Mouse (Mus musculus) spleen, embryonic (tissue): ENCODE data around the gene 1110059E24Rik.

Experiments
- CTCF ChIA-PET: fragments of 350-600 bp; sonication (Branson Sonifier 250); formaldehyde crosslinking; loops from one replicate; lab custom pipeline; 2022; lab: Charles Lee

Gene 1110059E24Rik

DNA sequence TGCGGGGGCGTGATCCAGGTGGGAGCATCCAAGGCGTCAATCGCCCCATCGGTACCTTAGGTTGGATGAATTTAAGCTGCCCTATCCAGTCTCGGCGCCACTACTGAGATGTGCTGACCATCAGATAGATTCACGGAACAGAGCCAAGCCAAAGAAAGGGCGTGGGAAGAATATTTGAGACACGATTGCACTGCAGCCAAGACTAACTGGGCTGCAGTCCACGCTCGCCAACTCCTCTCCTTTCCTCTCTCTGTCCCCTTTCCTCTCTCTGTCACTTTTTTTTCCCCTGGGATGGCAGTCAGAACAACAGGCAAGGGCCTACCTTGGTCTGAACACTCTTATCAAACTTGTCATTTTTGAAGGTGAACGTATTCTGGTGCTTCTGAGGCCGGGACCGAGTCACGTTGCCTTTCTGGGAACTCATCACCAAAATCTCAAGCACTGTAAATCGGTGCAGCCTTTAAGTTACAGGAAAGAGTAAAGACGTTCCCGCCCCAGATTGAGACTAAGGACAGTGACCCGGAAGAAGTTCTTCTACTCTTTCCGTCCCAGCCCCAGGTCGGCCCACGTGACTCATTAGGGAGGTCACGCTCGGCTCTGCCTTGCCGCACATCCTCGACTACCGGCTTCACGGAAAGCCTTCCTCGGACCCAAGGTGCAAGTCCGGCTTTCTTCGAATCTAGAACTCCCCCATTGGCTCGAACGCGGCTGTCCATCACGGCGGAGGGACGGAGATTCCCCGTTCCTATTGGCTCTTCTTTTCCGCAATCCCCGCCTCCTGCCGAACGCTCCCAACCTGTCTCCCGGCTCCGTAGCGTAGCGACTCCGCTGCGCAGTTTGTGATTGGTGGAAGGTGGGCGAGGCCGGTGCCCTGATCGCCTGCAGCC lies at the start of gene 1110059E24Rik:
Gene 1110059E24Rik, minus strand, starts transcription at position 692 of the 887 bp plus-strand sequence.
- CTCF ChIA-PET = interaction anchor here (1.3 kb wide), 2 partner anchors 48 to 69 kb away, joined by 3 to 4 read pairs; no protein-coding TSS in a partner anchor

DNA sequence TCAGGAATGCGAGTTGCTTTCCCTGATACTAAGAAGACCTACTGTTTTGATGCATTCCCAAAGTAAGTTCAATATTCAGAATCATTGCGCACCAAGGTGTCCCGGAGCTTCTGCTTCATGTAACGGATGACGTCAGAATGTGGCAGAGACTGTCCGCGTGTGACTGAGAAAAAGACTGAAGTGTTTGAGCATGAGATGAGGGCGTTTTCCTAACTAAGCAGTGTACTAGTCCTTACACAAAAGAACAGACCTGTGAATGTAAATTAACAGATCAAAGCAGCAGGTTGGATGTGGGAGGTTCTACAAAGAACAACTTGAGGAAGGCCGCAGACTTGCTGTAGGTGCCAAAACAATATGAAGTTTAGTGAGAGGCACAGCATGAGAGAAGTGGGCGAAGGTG lies 28.2 kb upstream of the 1110059E24Rik start:
- CTCF ChIA-PET = no interaction called here

DNA sequence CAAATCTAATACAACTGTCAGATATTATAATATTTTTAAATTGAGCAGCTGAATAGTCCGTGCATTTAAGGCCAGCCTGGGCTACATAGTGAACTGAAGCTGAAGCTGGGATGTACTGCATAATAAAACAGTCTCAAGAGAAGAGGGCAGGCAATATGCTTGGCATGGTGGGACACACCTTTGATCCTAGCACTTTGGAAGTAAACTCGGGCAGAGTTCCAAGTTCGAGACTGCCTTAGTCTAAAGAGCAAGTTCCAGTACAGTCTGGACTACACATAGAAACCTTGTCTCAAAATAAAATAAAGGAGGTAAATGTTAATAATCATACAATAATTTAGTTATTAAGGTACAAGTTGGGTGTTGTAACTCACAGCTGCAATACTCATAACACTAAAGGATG lies 27.3 kb upstream of the 1110059E24Rik start:
- CTCF ChIA-PET = no interaction called here

DNA sequence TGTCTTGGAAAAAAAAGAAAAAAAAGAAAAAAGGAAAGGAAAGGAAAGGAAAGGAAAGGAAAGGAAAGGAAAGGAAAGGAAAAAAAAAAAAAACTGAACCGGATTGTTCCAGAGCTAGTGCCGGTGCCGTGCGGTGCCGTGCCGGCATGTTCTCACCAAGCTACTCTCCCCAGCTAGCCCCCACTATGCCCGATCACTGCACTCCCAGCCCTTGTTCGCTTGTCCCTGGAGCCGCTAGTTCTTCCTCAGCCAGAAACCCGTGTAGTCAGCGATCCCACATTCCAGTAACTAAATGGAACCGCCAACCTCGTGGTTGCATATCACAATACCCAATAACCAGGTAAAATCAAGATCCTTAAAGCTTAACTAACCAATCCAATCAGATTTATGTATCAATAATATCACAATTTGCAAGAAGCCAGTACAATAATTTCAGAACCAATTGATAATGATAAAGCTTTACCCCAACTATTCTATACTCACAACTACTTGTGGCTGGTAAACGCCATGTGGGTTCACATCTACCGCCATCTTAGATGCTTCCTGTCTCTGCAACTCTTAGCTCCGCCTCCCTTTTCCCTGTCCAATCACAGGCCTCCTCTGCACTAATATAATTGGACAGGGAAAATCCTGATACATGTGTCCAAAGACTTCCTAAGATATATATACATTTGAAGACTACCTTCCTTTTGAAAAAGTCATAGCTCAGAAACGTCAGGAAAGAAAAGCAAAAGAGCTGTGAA lies 21.7 kb upstream of the 1110059E24Rik start:
- CTCF ChIA-PET = interaction anchor here (0.6 to 0.7 kb wide), 2 partner anchors 11 to 103 kb away, joined by 3 to 4 read pairs; no protein-coding TSS in a partner anchor

DNA sequence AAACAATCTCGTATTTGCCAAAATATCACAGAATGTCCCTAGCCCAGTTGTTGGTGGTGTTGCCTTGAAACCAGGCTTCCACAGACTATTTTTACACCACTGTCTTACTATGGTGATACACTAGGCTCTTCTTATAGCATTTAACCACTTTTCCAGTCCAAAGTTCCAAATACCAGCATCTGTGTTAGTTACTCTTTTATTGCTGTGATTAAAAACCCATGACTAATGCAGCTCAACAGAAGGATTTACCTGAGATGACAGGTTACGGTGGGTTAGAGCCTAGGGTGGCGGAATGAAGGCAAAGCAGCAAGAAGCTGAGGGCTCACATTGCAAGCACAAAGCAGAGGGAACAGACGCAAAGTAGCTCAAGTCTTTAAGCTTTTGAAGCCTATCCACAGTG lies 16.9 kb upstream of the 1110059E24Rik start:
- CTCF ChIA-PET = no interaction called here

DNA sequence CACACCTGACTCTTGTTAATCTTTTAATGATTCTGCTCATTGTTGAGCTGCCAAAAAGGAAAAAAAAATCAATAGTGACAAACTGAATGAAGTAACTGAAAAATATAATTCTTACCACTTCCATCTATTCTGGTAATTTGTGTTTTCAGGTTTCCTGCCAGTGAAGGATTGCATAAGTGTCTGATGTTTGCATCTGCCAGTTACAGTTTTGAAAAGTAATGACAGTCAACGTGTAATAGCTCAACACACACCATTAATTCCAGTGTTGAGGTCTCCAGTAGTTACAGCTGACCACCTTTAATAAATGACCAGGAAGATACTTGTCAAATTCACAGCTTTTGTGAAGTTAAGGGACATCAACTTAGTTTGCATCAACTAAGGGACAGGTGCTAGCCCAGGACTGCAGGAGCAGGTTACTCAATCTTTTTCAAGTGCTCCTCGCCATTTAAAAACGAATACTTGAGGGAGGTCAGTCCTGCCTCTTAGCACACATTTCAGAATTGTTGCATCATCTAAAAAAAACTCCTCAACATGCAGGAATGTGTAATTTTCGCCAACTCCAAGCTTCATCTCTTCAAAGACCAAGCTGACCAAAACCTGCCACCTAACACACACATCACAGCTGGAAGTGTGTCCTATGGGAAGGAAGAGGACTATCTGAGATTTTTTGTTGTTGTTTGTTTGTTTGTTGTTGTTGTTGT lies 11.1 kb upstream of the 1110059E24Rik start:
- CTCF ChIA-PET = interaction anchor here (0.6 kb wide), 1 partner anchor 11 kb away, joined by 3 read pairs; no protein-coding TSS in a partner anchor

DNA sequence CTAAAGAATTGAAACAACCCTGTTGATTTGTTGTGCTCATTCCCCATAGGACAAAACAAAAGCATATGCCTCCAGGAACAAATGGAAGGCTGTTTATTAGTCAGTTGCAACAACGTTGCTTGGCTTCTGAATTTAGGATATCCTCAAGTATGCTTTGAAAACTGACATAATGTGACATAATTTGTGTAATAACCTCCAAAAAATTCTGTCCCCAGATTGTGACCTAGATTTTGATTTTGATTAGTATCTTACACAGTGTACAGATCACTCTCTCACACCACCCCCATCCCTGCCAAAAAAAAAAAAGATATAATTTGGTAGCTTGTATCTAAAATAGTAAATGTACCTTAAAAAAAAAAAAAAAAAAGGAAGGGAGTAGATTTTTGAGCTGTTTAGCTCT lies 8.0 kb upstream of the 1110059E24Rik start:
- CTCF ChIA-PET = interaction anchor here (0.6 kb wide), 2 partner anchors 30 to 426 kb away, joined by 3 read pairs; no protein-coding TSS in a partner anchor

DNA sequence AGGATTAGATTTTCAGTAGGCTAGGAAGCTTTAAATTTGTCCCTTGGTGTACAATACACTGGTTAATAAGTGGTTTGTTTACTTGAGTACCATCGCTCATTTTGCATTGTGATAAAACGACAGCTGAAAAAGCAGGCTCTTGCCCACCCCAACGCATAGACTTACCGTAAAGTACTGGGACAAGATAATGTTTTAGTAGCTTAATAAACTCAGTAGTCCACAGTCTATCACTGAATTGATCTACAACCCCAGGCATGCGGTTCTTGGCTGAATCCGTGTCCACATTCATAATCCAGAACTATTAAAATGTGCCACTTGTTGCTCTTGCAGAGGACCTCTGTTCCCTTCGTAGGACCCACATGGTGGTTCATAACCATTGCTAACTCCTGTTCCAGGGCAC lies 2.0 kb upstream of the 1110059E24Rik start:
- CTCF ChIA-PET = interaction anchor here (0.6 kb wide), 1 partner anchor 19 kb away, joined by 6 read pairs; no protein-coding TSS in a partner anchor

DNA sequence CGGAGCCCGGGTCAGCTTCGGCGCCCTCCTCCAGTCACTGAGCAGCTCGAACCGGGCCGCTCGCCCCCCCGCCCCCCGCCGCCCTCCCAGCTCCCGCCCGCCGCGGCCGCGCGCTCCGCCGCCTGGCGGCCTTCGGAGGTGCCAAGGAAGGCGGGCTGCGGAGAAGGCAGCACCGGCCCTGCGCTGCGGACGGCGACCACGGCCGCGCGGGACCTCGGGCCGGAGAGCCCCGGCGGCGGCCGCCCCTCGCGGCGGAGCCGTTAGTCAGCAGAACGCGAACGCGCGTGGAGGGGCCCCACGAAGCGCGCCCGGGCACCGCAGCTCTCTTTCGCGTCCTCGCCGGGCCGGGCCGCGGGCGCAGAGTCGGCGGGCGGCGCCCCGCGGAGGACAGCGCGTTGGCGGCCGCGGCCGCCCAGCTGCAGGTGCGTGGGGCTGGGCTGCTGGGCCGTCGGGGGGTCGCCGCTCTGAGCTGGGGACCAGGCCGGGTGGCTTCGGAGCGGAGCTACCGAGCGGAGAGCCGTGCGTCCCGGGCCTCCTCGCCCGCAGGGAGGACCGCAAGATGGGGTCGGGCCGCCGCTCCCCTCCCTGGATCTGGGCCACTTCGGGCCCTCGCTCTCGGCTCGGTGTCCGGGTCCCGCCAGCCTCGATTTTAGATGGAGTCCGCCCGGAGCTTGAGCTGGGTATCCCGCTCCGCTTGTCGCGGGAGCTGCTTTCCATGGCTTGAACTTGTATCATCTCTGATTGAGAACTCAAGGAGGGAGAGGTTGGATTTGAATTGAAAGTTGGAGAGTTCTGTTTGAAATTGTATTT lies 601 bp upstream of the 1110059E24Rik start, which contains the start of gene Abhd17b:
Gene Abhd17b, plus strand, starts transcription at position 14 of the 810 bp plus-strand sequence.
- CTCF ChIA-PET = interaction anchor here (0.7 to 1.3 kb wide), 2 partner anchors 49 to 91 kb away, joined by 4 read pairs; no protein-coding TSS in a partner anchor

DNA sequence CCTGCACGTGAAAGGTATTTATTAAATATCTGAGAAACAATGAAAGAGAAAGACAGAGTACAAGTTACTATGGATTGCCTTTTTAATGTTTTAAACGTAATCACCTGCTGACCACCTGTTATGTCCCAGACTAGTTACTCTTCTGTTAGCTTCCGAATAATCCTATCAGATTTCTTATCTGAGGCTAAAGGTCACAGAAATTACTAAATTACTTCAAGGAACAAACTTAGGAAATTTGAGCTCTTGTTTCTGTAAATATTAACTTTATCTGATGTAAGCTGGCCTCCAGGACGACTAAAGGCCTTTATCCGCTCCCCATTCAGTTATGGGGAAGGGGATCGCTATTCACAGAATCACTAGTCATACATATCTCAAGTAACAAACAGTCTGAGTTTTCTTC lies 1.1 kb downstream of the 1110059E24Rik start:
- CTCF ChIA-PET = interaction anchor here (1.3 kb wide), 1 partner anchor 68 kb away, joined by 3 read pairs; no protein-coding TSS in a partner anchor

DNA sequence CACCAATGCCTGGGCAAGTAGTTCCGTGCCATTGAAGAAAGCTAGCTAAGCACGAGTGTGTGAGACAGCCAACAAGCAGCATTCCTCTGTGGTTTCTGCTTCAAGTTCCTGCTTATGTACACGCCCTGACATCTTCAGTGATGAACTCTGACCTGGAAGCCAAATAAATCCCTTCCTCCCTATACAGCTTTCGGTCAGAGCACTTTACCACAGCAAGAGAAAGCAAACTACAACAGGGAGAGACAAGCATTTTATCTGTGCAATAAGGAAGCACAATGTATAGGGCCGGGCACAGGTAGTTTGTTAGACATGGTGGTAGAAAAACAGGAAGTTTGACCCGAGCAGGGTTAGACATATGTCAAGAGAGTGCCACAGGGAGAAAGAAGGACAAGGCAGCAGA lies 6.6 kb downstream of the 1110059E24Rik start:
- CTCF ChIA-PET = interaction anchor here (0.7 kb wide), 1 partner anchor 58 kb away, joined by 3 read pairs; no protein-coding TSS in a partner anchor

DNA sequence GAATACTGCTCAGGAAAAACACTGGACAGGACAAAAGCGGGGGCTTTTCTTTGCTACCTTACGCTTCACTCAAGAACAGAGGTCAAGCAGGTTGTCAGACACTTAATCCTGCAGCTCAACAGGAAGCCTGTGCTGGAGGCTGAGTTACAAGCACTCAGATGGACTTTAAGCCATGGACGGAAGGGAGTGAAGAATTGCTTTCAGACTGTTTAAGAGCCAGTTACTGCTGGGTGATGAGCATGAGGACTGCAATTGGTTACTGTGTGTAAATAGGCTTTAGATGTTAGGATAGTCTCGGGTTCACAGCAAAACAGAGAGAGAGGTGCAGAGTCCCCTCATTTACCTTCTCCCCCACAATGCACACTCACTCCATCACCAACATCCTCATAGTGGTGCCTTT lies 7.5 kb downstream of the 1110059E24Rik start:
- CTCF ChIA-PET = no interaction called here

DNA sequence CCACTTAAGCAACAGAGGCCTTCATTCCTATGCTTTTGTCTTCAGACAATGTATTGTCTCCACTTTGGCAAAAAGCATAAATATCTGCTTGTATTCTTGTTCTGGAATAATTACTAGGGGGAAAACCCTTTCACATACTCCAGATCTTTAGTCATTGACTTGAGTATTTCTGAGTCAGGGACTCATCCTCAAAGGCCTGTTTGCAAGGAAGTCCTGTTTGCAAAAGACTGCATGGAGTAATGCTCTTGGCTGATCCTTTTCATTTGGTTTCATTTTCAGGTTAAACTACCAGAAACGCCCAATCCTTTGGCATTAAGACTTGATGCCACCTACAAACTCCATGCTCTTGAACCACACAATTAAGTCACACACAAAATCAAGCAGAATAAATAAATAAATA lies 8.8 kb downstream of the 1110059E24Rik start:
- CTCF ChIA-PET = interaction anchor here (0.6 kb wide), 2 partner anchors 9 to 110 kb away, joined by 3 to 4 read pairs; no protein-coding TSS in a partner anchor

DNA sequence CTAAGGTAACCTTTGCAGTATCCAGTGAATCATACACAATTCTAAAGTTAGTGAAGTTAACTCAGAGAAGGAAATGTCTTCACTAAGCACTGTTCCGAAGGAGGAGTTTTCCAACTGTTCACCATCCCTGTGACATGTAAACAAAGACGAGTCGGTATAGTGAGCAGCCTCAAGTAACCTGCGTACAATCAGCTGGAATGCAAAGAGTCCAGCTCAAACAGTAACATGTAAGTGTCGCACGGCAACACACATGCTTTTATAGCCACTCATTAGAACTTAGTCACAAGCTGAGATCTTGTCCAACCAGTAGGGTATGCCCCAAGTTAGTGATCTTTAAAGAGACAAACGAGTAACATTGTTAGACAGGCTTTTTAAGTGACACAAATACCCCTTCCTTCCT lies 15.1 kb downstream of the 1110059E24Rik start:
- CTCF ChIA-PET = no interaction called here

DNA sequence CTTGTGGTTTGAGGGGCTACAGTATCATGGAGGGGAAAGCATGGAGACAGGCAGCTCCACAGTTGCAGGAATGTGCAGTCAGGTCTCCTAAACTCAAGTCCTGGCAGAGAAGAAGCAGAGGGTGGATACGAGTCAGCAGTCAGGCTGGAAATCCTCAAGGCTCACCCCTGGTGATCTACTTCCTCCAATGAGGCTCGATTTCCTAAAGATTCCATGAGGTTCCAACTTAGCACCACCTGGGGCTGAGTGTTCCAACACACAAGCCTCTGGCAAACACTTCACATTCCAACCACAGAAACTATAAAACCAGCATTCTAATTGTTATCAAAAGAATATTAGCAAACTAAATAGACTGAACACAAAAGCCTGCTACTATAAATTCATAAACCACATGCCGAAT lies 15.9 kb downstream of the 1110059E24Rik start:
- CTCF ChIA-PET = no interaction called here

DNA sequence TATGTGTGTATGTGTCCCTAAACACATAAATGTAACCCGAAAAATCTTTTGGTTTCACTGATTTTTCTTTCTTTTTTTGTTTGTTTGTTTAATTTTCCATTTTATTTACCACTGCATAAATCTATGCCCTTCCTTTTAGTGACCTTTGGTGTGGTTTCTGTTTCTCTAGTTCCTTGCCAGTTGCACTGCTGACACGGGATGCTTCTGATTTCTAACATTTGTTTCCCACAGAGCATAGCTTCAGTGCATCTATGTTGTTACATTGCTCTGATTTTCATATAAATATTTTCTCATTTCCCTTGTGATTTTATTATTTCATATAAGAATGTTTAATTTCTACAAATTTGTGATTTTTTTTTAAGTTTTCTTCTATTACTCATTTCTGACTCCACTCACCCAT lies 17.4 kb downstream of the 1110059E24Rik start:
- CTCF ChIA-PET = interaction anchor here (0.7 to 1.8 kb wide), 2 partner anchors 8 to 141 kb away, joined by 3 read pairs; no protein-coding TSS in a partner anchor

DNA sequence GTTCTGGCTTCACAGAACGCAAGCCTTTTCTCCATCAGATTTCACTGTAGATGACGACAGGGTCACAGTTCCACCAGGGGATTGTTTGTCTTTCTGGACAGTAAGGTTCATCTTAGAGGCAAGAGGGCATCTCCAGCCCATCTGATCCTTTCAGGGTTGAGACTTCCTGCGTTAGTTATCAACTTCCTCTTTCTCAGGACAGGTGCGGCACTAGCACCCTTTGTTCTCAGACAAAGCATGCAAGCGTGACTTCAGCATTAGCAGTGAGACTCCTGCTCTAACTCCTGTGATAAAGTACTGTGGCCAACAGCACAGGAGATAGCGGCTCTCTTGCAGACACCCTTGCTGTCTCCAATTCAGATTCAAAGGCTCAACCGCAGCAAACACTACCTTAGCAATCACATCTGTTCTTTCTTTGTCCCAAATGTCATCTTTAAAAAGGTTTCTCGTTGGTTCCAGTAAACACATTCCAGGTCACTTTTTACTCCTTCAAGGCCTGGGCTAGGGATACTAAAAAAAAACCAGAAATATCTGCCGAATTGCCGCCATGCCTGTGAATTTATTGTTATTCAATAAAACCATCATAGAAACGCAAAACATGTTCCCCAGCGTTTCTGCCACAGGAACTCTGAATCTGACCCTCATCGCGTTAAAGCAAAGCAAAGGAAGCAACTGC lies 22.0 kb downstream of the 1110059E24Rik start:
- CTCF ChIA-PET = interaction anchor here (0.6 to 0.9 kb wide), 2 partner anchors 25 to 47 kb away, joined by 3 to 4 read pairs; no protein-coding TSS in a partner anchor

DNA sequence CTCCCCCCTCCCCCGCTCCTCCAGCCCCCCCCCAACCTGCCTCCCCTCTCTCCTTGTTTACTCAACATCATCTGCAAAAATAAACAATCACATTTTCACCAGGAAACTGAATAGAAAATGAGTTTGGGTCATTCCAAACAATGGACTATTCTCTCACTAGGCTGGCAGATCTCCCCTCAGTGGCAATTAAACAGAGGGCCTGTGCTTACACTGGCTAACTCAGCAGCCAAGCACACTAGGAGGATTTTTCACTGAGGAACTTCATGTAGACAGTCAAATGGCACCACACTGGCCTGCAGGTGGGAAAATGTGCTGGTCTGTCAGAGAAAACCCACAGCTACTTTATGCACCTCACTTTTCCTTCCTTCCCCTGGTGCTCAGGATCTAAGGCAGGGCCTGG lies 23.3 kb downstream of the 1110059E24Rik start:
- CTCF ChIA-PET = no interaction called here

DNA sequence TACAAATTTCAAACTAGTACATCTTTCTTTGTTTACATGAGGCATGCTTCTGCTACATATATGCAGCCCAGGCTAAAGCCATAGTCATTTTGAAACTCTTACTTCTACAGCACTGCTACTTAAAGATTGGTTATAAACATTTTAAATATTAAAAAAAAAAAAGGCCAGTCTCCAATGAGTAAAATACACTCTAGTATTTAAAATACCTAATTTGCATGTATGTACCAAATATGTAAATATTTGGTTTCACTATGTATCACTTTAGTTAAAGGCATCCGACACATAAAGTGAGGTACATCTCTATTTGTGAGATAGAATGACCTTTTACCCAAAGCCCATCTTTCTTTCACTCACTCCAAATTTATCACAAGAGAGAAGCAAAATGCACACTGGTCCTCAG lies 23.7 kb downstream of the 1110059E24Rik start:
- CTCF ChIA-PET = no interaction called here
